Mouse (Mus musculus) spleen, adult 18-20 months (tissue): ENCODE results near the gene Shb.
"Not testable (repeated sequence)": the region's sequence is repeated elsewhere in the genome, so short reads cannot be mapped to it uniquely, and the experiment has no call there.

Source experiments
- DNase-seq, 2 experiments: peaks; one replicate each; pipeline ENCODE4 v3.0.0; 2022; ENCODE audit warnings: mixed read lengths in 2 of 2

Shb gene

DNA sequence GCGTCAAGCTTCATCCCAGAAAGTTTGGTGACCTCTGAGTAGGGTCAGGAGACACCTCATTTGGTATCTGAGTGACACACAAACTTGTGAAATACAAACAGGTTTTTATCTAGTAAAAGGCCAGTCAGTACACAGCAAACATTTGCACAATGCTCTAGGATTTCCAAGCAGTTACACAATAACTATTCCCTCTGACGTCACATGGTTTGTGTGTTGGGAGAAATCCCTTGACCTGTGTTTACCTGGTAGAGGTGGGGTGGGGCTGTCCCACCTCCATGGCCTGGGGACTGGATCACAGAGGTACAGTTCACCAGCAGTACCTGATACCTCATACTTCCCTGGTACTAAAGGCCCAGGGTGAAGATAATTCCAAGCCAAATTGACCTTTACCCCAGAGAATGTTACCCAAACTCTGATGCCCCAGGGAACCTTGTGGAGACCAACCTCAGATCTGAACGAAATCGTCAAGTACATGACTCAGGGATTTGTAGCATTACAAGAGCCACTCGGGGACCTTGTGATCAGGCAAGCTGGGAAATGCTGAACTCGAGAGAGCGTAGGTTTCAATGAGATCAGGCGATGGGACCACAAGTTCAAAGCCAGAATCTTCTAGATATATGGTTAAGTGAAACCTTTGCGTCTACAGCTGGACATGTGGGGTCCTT lies 118.5 kb downstream of the Shb start:
- DNase-seq: no peak

- no peak for DNase-seq
These were observed 119.7 kb downstream of the Shb start for GRCm38 (mm10) chr4:45412433-45413192.

- no peak for DNase-seq
These were observed 121.0 kb downstream of the Shb start for GRCm38 (mm10) chr4:45411181-45411790.

GRCm38 (mm10) chr4:45409270-45409669 lies 123.0 kb downstream of the Shb start:
- DNase-seq: peak; percentile 82 to 89

DNA sequence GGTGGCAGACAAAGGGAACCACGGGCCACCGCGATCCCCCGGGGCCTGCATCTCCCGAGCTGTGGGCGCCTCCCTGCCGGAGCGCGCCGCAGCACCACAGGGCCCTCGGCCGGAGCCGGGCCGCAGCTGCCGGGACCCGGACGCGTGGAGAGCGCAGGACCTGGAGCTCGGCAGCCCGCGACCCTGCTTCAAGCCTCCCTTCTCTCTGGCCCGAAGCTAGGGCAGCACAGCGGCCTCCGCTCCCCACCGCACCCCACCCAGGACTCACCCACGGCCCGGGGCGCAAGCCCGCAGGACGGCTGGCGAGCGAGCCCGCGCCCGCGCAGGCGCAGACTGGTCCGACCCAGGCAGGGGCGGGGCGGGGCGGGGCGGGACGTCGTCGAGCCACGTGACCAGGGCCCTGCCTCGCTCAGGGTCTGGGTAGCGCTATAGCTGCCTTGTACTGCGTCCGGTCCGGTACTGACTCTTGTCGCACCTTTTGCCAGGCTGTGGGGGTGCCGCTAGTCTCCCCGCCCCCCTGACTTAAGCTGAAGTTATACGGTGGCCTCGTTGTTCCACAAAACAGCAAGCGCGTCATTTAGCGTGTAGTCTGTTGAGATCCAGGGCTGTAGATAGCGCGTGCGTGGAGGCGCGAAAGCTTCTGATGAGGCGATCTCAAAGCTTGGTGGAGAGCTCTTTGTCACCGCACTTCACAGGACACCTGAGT lies 123.7 kb downstream of the Shb start, which contains the start of gene Slc25a51:
Gene Slc25a51 (minus strand): TSS at position 340 of the 706 bp plus-strand sequence.
- peak; percentile 83 for DNase-seq

- no peak for DNase-seq
These were observed 124.5 kb downstream of the Shb start for GRCm38 (mm10) chr4:45407703-45408334.

DNA sequence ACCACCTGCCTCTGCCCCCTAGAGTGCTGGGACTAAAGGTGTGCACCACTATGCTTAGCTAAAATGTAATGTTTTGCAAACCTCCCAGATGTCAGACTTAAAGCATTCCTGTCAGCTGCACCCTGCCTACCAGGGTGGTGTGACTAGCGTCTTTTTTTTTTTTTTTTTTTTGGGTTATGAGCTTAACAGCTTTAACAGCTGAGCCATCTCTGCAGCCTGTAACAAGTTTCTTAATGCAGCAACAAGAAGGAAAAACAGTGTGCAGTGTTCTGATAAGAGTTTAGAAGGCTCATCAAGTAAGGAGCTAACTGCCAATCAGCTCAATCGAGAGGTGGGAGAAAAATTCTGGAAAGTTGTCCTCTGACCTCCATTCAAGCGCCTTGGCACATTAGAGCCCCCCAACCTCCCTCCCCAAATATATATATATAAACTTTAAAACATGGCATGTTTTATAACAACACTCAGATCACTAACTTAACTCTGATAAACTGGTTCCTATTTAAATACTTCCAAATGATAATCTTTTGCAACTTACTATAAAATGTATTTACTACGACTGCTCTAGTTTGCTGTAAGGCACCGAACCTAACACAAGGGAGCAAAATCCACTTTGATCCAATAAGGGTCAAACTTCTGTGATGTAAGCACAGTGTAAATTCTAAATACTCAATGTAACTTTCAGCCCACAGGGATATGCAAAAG lies 125.1 kb downstream of the Shb start:
- no peak for DNase-seq

GRCm38 (mm10) chr4:45406397-45406796 lies 125.9 kb downstream of the Shb start:
- DNase-seq: no peak

GRCm38 (mm10) chr4:45405315-45405714 lies 127.0 kb downstream of the Shb start:
- no peak for DNase-seq

GRCm38 (mm10) chr4:45404086-45404485 lies 128.2 kb downstream of the Shb start:
- no peak for DNase-seq

GRCm38 (mm10) chr4:45403499-45403878 lies 128.8 kb downstream of the Shb start:
- DNase-seq: no peak

- no peak for DNase-seq
These were observed 129.3 kb downstream of the Shb start for GRCm38 (mm10) chr4:45402878-45403498.

- no peak for DNase-seq
These were observed 130.0 kb downstream of the Shb start for GRCm38 (mm10) chr4:45402281-45402680.

- no peak for DNase-seq
These were observed 132.7 kb downstream of the Shb start for GRCm38 (mm10) chr4:45399421-45400210.

DNA sequence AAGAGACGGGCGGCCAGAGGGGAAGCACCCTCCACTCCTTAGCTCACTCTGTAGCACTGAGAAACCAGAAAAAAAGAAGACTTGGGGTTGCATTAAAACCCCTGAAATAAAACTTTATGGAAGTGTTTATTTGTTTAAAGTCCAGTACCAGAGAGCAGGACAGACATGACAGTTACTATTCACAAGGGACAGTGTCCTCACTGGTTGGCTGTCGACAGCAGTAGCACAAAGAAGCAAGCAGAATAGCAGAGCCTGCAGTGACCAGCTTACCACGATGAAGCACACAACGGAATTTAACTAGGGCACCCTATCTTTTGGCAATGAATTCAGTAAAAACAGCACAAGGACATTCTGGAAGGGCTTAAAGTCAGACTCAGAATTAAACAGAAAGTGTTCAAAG lies 134.0 kb downstream of the Shb start:
- DNase-seq: not testable (repeated sequence)

DNA sequence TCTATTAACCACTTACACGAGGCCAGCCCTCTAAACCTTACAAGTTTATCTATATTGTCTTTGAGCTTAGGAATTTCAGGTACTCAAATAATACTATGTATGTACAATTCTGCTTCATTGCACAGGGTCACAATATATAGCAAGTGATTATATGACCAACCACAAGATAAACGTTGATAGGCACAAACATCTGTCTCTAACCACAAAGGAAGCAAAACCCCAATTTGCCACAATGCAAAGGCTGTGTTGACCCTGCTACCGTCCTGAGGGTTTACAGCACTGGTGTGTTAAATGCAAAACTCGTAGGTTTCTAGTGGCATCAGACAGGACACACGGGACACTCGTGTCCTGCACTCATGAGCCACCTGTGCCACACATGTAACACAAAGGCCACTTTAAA lies 136.1 kb downstream of the Shb start:
- DNase-seq: not testable (repeated sequence)

GRCm38 (mm10) chr4:45393658-45394057 lies 138.6 kb downstream of the Shb start:
- no peak for DNase-seq

- DNase-seq: no peak
These were observed 139.3 kb downstream of the Shb start for GRCm38 (mm10) chr4:45392994-45393393.

DNA sequence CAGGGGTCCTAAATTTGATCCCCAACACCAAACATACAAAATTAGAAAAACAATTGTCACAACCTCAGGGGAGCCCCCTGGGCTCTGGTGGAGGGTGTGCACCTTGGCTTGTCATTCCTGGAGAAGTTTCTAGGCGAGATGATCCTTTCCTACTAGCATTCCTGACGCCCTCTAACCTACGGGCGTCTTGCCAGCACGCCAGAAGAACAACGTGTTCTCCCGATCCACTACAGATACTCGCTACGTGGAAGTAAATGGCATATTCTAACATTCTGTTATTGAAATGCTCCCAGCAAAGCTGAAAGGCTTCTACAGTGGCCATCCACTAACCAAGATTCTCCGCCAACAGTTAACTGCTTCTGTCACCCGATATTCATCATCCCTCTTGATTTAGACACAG lies 139.7 kb downstream of the Shb start:
- no peak for DNase-seq

GRCm38 (mm10) chr4:45392099-45392498 lies 140.2 kb downstream of the Shb start:
- DNase-seq: no peak

- DNase-seq: not testable (repeated sequence)
These were observed 145.0 kb downstream of the Shb start for GRCm38 (mm10) chr4:45387296-45387695.
